Mouse (Mus musculus) cerebellum, adult 2 months (tissue): ENCODE measurements around the gene Defb11. TPM values are rescaled to one million over a fixed set of nuclear protein-coding genes. Genes with fewer than 3 reads are reported as not detected.
"Not testable (repeated sequence)": the region's sequence is repeated elsewhere in the genome, so short reads cannot be mapped to it uniquely, and the experiment has no call there.

Experiments used
- DNase-seq, 2 experiments: peaks; one replicate each; pipeline ENCODE4 v3.0.0; 2021
- H3K27ac ChIP-seq: fragments of 200-500 bp; 2 replicates; pipeline ENCODE4 v1.5.1; 2012; ENCODE audit warnings: low read length, control low read depth, inconsistent platforms; ENCODE audit not compliant: insufficient read depth
- H3K27me3 ChIP-seq: fragments of 200-500 bp; 2 replicates; pipeline ENCODE4 v1.6.1; 2012; ENCODE audit warnings: inconsistent platforms, mild to moderate bottlenecking, low read length, moderate library complexity; ENCODE audit not compliant: control insufficient read depth, insufficient read depth
- H3K4me1 ChIP-seq: fragments of 200-500 bp; 2 replicates; pipeline ENCODE4 v1.6.1; 2011; ENCODE audit warnings: low read length; ENCODE audit not compliant: control insufficient read depth, insufficient read depth
- H3K4me3 ChIP-seq: fragments of 200-500 bp; replicated peaks from 2 replicates; pipeline ENCODE3; 2011; ENCODE audit warnings: mild to moderate bottlenecking, low read depth, low read length, control low read depth; ENCODE audit not compliant: insufficient read depth
- CTCF ChIP-seq: fragments of 200-500 bp; IDR thresholded peaks from 2 replicates; pipeline ENCODE4 v1.5.1; 2011; ENCODE audit warnings: low read depth, mild to moderate bottlenecking, control low read depth, low read length, moderate library complexity, borderline replicate concordance; ENCODE audit not compliant: insufficient read depth
- POLR2A ChIP-seq: fragments of 200-500 bp; IDR thresholded peaks from 2 replicates; pipeline ENCODE4 v1.6.1; 2011; ENCODE audit warnings: low read length, control low read depth, borderline replicate concordance; ENCODE audit not compliant: insufficient read depth
- WGBS: fragments of 180-500 bp; shearing (Covaris S2); methylation state at CpG from one replicate; pipeline ENCODE4 v1.1.7; 2018; 5-methylcytosine and 5-hydroxymethylcytosine counted together
- polyA plus RNA-seq: library from polyadenylated mRNA; depleted of rRNA; stranded (reverse); fragments of >200 nt; gene quantifications from 2 replicates; pipeline ENCODE4 v1.2.3, GENCODE M21; 2012; rRNA removed

Defb11 gene
- polyA plus RNA-seq, 1 experiment, result not detected

DNA sequence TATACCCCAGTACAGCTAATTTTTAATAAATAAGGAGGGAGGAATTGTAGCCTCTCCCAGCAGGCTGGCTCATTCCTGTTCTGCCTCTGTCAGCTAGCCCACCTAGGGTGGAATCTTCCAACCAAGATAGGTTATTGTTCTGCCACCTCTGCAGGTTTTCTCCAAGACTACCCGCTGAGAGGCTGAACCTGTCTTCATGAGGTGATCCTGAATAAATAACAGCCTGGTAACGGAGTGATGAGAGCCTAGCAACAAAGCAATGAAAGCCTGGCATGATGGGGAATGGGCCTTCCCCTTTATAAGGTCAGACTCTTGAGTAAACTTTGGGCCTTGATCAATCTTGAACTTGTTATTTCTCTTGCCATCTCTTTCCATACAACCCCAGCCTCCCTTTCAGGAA lies 6.3 kb upstream of the Defb11 start:
- no peaks in the 10 kb centered on the region for H3K27me3 ChIP-seq
- WGBS, result 13% methylated on average over 2 of the region's 2 CpGs
- H3K27ac ChIP-seq, result no peak overlapping the region
- TF ChIP-seq POLR2A (no peak), CTCF (no peak)
- no peak for DNase-seq
- H3K4me3 ChIP-seq, result no peak overlapping the region
- no peaks in the 10 kb centered on the region for H3K4me1 ChIP-seq

DNA sequence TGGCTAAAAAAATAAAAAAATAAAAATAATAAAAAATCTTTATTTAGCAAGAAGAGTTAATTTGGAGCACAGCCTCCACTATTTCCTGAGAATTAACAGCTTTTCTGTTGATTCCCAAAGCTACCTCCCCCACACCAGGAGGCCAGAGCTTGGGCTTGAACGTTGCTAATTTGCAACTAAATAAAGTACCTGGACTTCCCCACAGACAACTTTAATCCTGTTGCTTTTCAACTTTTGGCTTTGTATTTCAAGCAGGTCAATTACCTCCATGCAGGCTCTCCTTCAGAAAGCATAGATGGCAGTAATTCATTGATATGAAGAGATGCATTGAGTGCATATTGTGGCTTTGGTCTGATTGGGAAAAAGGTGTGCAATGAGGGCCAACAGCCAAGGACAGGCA lies 5.7 kb upstream of the Defb11 start:
- DNase-seq, result no peak
- WGBS, result 12% methylated on average over 1 of the region's 1 CpGs
- H3K4me1 ChIP-seq, result no peaks in the 10 kb centered on the region
- TF ChIP-seq CTCF (no peak), POLR2A (no peak)
- H3K27ac ChIP-seq, result no peak overlapping the region
- no peaks in the 10 kb centered on the region for H3K27me3 ChIP-seq
- H3K4me3 ChIP-seq, result no peak overlapping the region

DNA sequence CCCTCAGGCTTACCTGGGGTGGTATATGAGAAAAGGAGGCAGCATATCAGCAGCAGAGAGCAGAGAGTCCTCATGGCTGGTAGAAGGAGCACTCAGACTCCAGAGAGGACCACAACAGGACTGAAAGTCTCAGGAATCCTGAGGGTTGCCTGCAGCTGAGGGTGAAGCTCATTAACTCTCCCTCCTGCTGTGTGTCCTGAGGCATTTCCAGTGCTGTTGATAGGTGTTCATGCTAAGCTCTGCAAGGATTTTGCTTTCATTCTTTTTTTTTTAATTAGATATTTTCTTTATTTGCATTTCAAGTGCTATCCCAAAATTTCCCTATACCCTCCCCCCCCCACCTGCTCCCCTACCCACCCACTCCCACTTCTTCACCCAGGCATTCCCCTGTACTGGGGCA lies 20.9 kb downstream of the Defb11 start, which contains the start of gene Defb9:
Defb9 (minus strand) TSS at position 101 of the 400 bp plus-strand sequence.
- H3K4me3 ChIP-seq, DNase-seq, H3K27ac ChIP-seq, H3K4me1 ChIP-seq, H3K27me3 ChIP-seq: not testable (repeated sequence)

DNA sequence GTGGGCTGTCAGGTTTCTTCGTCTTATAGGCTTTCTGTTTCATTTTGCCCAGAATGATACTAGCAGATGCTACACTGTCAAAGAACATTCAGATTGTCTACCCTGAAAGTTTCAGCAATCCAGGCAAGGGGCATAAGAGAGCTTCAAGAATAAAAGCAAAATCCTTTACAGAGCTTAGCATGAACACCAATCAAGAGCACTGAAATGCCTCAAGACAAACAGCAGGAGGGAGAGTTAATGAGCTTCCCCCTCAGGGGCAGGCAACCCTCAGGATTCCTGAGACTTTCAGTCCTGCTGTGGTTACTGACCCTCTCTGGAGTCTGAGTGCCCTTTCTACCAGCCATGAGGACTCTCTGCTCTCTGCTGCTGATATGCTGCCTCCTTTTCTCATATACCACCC lies 47.6 kb downstream of the Defb11 start, which contains the start of gene Defb10:
Defb10 (plus strand) TSS at position 316 of the 400 bp plus-strand sequence.
- H3K4me1 ChIP-seq, H3K27me3 ChIP-seq, H3K27ac ChIP-seq, H3K4me3 ChIP-seq, DNase-seq: not testable (repeated sequence)
- 44% methylated on average over 1 of the region's 1 CpGs for WGBS

Other genes with a start within 250 kb of the Defb11 start
- not detected in 2 replicates for gene Defa34, start 240.6 kb downstream of the Defb11 start, polyA plus RNA-seq
- gene AY761184, start 202.8 kb downstream of the Defb11 start, polyA plus RNA-seq, result not detected in 2 replicates
- not detected in 2 replicates for gene Defa24, start 171.9 kb downstream of the Defb11 start, polyA plus RNA-seq
- gene Defb50, start 82.9 kb downstream of the Defb11 start, polyA plus RNA-seq, result not detected in 2 replicates
- gene Defb2, start 66.5 kb downstream of the Defb11 start, polyA plus RNA-seq, result not detected in 2 replicates
- not detected in 2 replicates for gene Defb10, start 47.5 kb downstream of the Defb11 start, polyA plus RNA-seq
- not detected in 2 replicates for gene Defb9, start 21.0 kb downstream of the Defb11 start, polyA plus RNA-seq
- gene Defb15, start 26.3 kb upstream of the Defb11 start, polyA plus RNA-seq, result not detected in 2 replicates
- not detected in 2 replicates for gene Defb35, start 31.9 kb upstream of the Defb11 start, polyA plus RNA-seq
- gene Defb13, start 40.4 kb upstream of the Defb11 start, polyA plus RNA-seq, result not detected in 2 replicates
- not detected in 2 replicates for gene Fam90a1a, start 52.3 kb upstream of the Defb11 start, polyA plus RNA-seq
- not detected in 2 replicates for gene Ccdc70, start 63.4 kb upstream of the Defb11 start, polyA plus RNA-seq
- 2.2 and 2.6 TPM in 2 replicates for gene Atp7b, start 153.9 kb upstream of the Defb11 start, polyA plus RNA-seq
- 15.1 and 15.5 TPM in 2 replicates for gene Alg11, start 154.3 kb upstream of the Defb11 start, polyA plus RNA-seq
- 0.33 and 0.67 TPM in 2 replicates for gene Nek5, start 218.6 kb upstream of the Defb11 start, polyA plus RNA-seq